Mouse (Mus musculus): ENCODE data around the gene Mical1. TPM values are rescaled to one million over a fixed set of nuclear protein-coding genes. Genes with fewer than 3 reads are reported as not detected.

Gene Mical1
- polyA plus RNA-seq, 1 experiment from 2014 or later: 48.1 TPM

Other genes starting within 250 kb of the Mical1 start
- gene Fig4, start 173.1 kb upstream of the Mical1 start, polyA plus RNA-seq (2016; fragmentation: Nextera tagmentation; extraction: Ambion mirVana): 18.8 and 19.6 TPM in 2 replicates
- gene Ak9, start 172.3 kb upstream of the Mical1 start, polyA plus RNA-seq (2016; fragmentation: Nextera tagmentation; extraction: Ambion mirVana): 0.16 and 0.34 TPM in 2 replicates
- 18.6 TPM in 2 replicates for gene Zbtb24, start 25.9 kb upstream of the Mical1 start, polyA plus RNA-seq (2016; fragmentation: Nextera tagmentation; extraction: Ambion mirVana)
- gene Smpd2, start 14.1 kb downstream of the Mical1 start, polyA plus RNA-seq (2016; fragmentation: Nextera tagmentation; extraction: Ambion mirVana): 57.8 and 59.7 TPM in 2 replicates
- 1.1 and 1.2 TPM in 2 replicates for gene Ppil6, start 14.1 kb downstream of the Mical1 start, polyA plus RNA-seq (2016; fragmentation: Nextera tagmentation; extraction: Ambion mirVana)
- 87.6 and 110 TPM in 2 replicates for gene Cd164, start 43.1 kb downstream of the Mical1 start, polyA plus RNA-seq (2016; fragmentation: Nextera tagmentation; extraction: Ambion mirVana)
- 0.51 and 0.56 TPM in 2 replicates for gene Ccdc162, start 240.3 kb downstream of the Mical1 start, polyA plus RNA-seq (2016; fragmentation: Nextera tagmentation; extraction: Ambion mirVana)